Mouse (Mus musculus) MEL (cell line): ENCODE data around the gene Aldh1a2. TPM values are rescaled to one million over a fixed set of nuclear protein-coding genes. Genes with fewer than 3 reads are reported as not detected.

Experiments
- DNase-seq: peaks from one replicate; pipeline ENCODE4 v3.0.0; 2011; ENCODE audit warnings: low read depth, low spot score
- H3K27ac ChIP-seq: 2 replicates; pipeline ENCODE4 v1.5.1; 2012; ENCODE audit warnings: low read depth, mild to moderate bottlenecking, control low read depth, low read length, moderate library complexity; ENCODE audit not compliant: control insufficient read depth
- H3K27me3 ChIP-seq, 2 experiments: fragments of 150-350 bp in 1 of 2; sonication (generic) in 1 of 2; 2 replicates each; pipeline ENCODE4 v1.6.1; 2012; ENCODE audit warnings: low read length in 2 of 2, mild to moderate bottlenecking in 2 of 2, improper control_type of control experiment in 1 of 2, moderate library complexity in 1 of 2; ENCODE audit not compliant: insufficient read depth in 2 of 2, control insufficient read depth in 1 of 2
- H3K36me3 ChIP-seq, 2 experiments: 2 replicates each; pipeline ENCODE4 v1.6.1; 2012 to 2014; ENCODE audit warnings: low read length in 2 of 2, improper control_type of control experiment in 1 of 2, inconsistent platforms in 1 of 2, mild to moderate bottlenecking in 1 of 2; ENCODE audit not compliant: insufficient read depth in 2 of 2, control insufficient read depth in 1 of 2
- H3K4me1 ChIP-seq, 2 experiments: fragments of 150-350 bp in 1 of 2; sonication (generic) in 1 of 2; 2 replicates each; pipeline ENCODE4 v1.6.1; 2012; ENCODE audit warnings: low read length in 2 of 2, improper control_type of control experiment in 1 of 2, mild to moderate bottlenecking in 1 of 2; ENCODE audit not compliant: insufficient read depth in 2 of 2, control insufficient read depth in 1 of 2
- H3K4me3 ChIP-seq, 2 experiments: fragments of 150-350 bp in 1 of 2; sonication (generic) in 1 of 2; 2 replicates each; pipeline ENCODE4 v1.5.1; 2012; ENCODE audit warnings: low read depth in 2 of 2, low read length in 2 of 2, mild to moderate bottlenecking in 2 of 2, moderate library complexity in 2 of 2, control low read depth in 1 of 2, improper control_type of control experiment in 1 of 2; ENCODE audit not compliant: control insufficient read depth in 1 of 2, insufficient read depth in 1 of 2
- H3K79me2 ChIP-seq: 2 replicates; pipeline ENCODE4 v1.6.1; 2012; ENCODE audit warnings: mild to moderate bottlenecking, low read length, moderate library complexity; ENCODE audit not compliant: control insufficient read depth, poor library complexity, insufficient read depth
- H3K9ac ChIP-seq: 2 replicates; pipeline ENCODE4 v1.6.1; 2012; ENCODE audit warnings: low read depth, mild to moderate bottlenecking, control low read depth, low read length, moderate library complexity; ENCODE audit not compliant: control insufficient read depth, poor library complexity, severe bottlenecking
- H3K9me3 ChIP-seq: fragments of 150-350 bp; sonication (generic); replicated peaks from 2 replicates; pipeline ENCODE4 v1.6.1; 2012; ENCODE audit warnings: mild to moderate bottlenecking, low read length, improper control_type of control experiment, moderate library complexity; ENCODE audit not compliant: insufficient read depth
- BHLHE40 ChIP-seq: IDR thresholded peaks from 2 replicates; pipeline ENCODE4 v1.6.1; 2012; ENCODE audit warnings: low read depth, mild to moderate bottlenecking, inconsistent platforms, low read length, improper control_type of control experiment, borderline replicate concordance
- CTCF ChIP-seq, 3 experiments: IDR thresholded peaks in 2 of 3; conservative IDR thresholded peaks in 1 of 3; 2 replicates each; pipeline ENCODE4 v1.5.1; 2011 to 2012; ENCODE audit warnings: low read length in 3 of 3, low read depth in 2 of 3, mild to moderate bottlenecking in 2 of 3, improper control_type of control experiment in 1 of 3, inconsistent platforms in 1 of 3, mixed read lengths in 1 of 3, moderate library complexity in 1 of 3; ENCODE audit not compliant: control insufficient read depth in 1 of 3, insufficient read depth in 1 of 3, poor library complexity in 1 of 3, severe bottlenecking in 1 of 3
- EP300 ChIP-seq, 2 experiments: IDR thresholded peaks; 2 replicates each; pipeline ENCODE4 v1.6.1; 2011; ENCODE audit warnings: improper control_type of control experiment in 2 of 2, low read length in 2 of 2, low read depth in 1 of 2, mild to moderate bottlenecking in 1 of 2
- GATA1 ChIP-seq: IDR thresholded peaks from 2 replicates; pipeline ENCODE4 v1.6.1; 2011; ENCODE audit warnings: low read depth, low read length, improper control_type of control experiment
- HCFC1 ChIP-seq: IDR thresholded peaks from 2 replicates; pipeline ENCODE4 v1.6.1; 2012; ENCODE audit warnings: low read depth, mild to moderate bottlenecking, inconsistent platforms, low read length, improper control_type of control experiment, moderate library complexity
- KAT2A ChIP-seq: conservative IDR thresholded peaks from 2 replicates; pipeline ENCODE4 v1.6.1; 2012; ENCODE audit warnings: low read depth, low read length, improper control_type of control experiment, inconsistent platforms
- MEF2A ChIP-seq: IDR thresholded peaks from 2 replicates; pipeline ENCODE4 v1.6.1; 2014; ENCODE audit warnings: low read depth, mild to moderate bottlenecking, inconsistent platforms, low read length, improper control_type of control experiment; ENCODE audit not compliant: poor library complexity, insufficient replicate concordance, severe bottlenecking; ENCODE audit errors: extremely low read depth
- MYB ChIP-seq: IDR thresholded peaks from 2 replicates; pipeline ENCODE4 v1.6.1; 2011; ENCODE audit warnings: mild to moderate bottlenecking, low read depth, low read length, improper control_type of control experiment
- MYC ChIP-seq: IDR thresholded peaks from 2 replicates; pipeline ENCODE4 v1.6.1; 2011; ENCODE audit warnings: low read depth, mild to moderate bottlenecking, low read length, improper control_type of control experiment, moderate library complexity
- POLR2A ChIP-seq, 2 experiments: IDR thresholded peaks; 2 replicates each; pipeline ENCODE4 v1.6.1; 2011 to 2012; ENCODE audit warnings: low read length in 2 of 2, mild to moderate bottlenecking in 2 of 2, control low read depth in 1 of 2, improper control_type of control experiment in 1 of 2, low read depth in 1 of 2, moderate library complexity in 1 of 2; ENCODE audit not compliant: control insufficient read depth in 1 of 2, insufficient read depth in 1 of 2, poor library complexity in 1 of 2
- POLR2AphosphoS2 ChIP-seq: IDR thresholded peaks from 2 replicates; pipeline ENCODE4 v1.6.1; 2011; ENCODE audit warnings: low read length, improper control_type of control experiment
- RCOR1 ChIP-seq: IDR thresholded peaks from 2 replicates; pipeline ENCODE4 v1.6.1; 2012; ENCODE audit warnings: low read depth, mild to moderate bottlenecking, inconsistent platforms, low read length, improper control_type of control experiment
- SIN3A ChIP-seq: IDR thresholded peaks from 2 replicates; pipeline ENCODE4 v1.6.1; 2012; ENCODE audit warnings: low read length, improper control_type of control experiment, inconsistent platforms
- TBP ChIP-seq: IDR thresholded peaks from 2 replicates; pipeline ENCODE4 v1.8.0; 2011; ENCODE audit warnings: low read depth, low read length, improper control_type of control experiment
- UBTF ChIP-seq: IDR thresholded peaks from 2 replicates; pipeline ENCODE4 v1.6.1; 2012; ENCODE audit warnings: low read depth, mild to moderate bottlenecking, inconsistent platforms, low read length, improper control_type of control experiment, moderate library complexity, borderline replicate concordance; ENCODE audit not compliant: insufficient read depth
- ZC3H11A ChIP-seq: IDR thresholded peaks from 2 replicates; pipeline ENCODE4 v1.6.1; 2012; ENCODE audit warnings: low read depth, mild to moderate bottlenecking, inconsistent platforms, low read length, improper control_type of control experiment
- polyA plus RNA-seq, 2 experiments: library from polyadenylated mRNA; stranded (reverse) in 1 of 2; unstranded in 1 of 2; fragments of >175 nt in 1 of 2; fragments of >200 nt in 1 of 2; gene quantifications; 2 replicates each; pipeline versions ENCODE4 v1.2.1 to v1.2.4; 2012; ENCODE audit warnings: low replicate concordance in 2 of 2, low read depth in 1 of 2; ENCODE audit not compliant: insufficient read length in 2 of 2, insufficient read depth in 1 of 2, missing spikeins in 1 of 2
- total RNA-seq: library from RNA; depleted of rRNA; stranded (reverse); fragments of 300-350 nt; gene quantifications from 2 replicates; pipeline ENCODE4 v1.2.3, GENCODE M21; 2012

The Aldh1a2 gene
- total and polyA plus RNA-seq, 3 experiments: not detected

GRCm38 (mm10) chr9:71320246-71321155 lies 104.9 kb downstream of the Aldh1a2 start:
- no peaks in the 10 kb centered on the region for H3K9me3 ChIP-seq
- H3K27ac ChIP-seq: no peak overlapping the region
- peaks cover 12 to 19% of the 10 kb centered on the region in 2 experiments for H3K27me3 ChIP-seq
- no peak for TF ChIP-seq MYB
- TF ChIP-seq CTCF (IDR thresholded peaks at IDR 0.05 in 2 of 3, conservative IDR thresholded peaks at IDR 0.05 in 1 of 3; ENCODE audit: control insufficient read depth in 1 of 3, insufficient read depth in 1 of 3, low read depth in 2 of 3, low read length in 3 of 3, poor library complexity in 1 of 3, severe bottlenecking in 1 of 3): peak; percentile 38 to 49 (median 48)
- TF ChIP-seq RCOR1: no peak
- no peak overlapping the region for H3K9ac ChIP-seq
- 0 out of 4 replicates have a peak, but pooled peaks cover 0 to 2% of the 10 kb centered on the region in 2 experiments for H3K4me1 ChIP-seq
- DNase-seq: peak; percentile 53
- no peaks in the 10 kb centered on the region for H3K36me3 ChIP-seq
- H3K4me3 ChIP-seq: no peak overlapping the region
- H3K79me2 ChIP-seq: no peaks in the 10 kb centered on the region

GRCm38 (mm10) chr9:71321436-71321835 lies 105.8 kb downstream of the Aldh1a2 start:
- H3K36me3 ChIP-seq: no peaks in the 10 kb centered on the region
- H3K4me1 ChIP-seq: 0 out of 4 replicates have a peak, but pooled peaks cover 0 to 2% of the 10 kb centered on the region in 2 experiments
- no peak overlapping the region for H3K4me3 ChIP-seq
- no peak overlapping the region for H3K9ac ChIP-seq
- TF ChIP-seq KAT2A (no peak), GATA1 (no peak), POLR2A (IDR thresholded peaks at IDR 0.05; ENCODE audit: control insufficient read depth in 1 of 2, insufficient read depth in 1 of 2, low read depth in 1 of 2, low read length in 2 of 2, poor library complexity in 1 of 2) (no peak), HCFC1 (no peak), MEF2A (no peak), CTCF (IDR thresholded peaks at IDR 0.05 in 2 of 3, conservative IDR thresholded peaks at IDR 0.05 in 1 of 3; ENCODE audit: control insufficient read depth in 1 of 3, insufficient read depth in 1 of 3, low read depth in 2 of 3, low read length in 3 of 3, poor library complexity in 1 of 3, severe bottlenecking in 1 of 3) (no peak), RCOR1 (no peak), MYB (no peak), TBP (no peak), EP300 (IDR thresholded peaks at IDR 0.05; ENCODE audit: low read depth in 1 of 2, low read length in 2 of 2) (no peak), SIN3A (no peak), ZC3H11A (no peak), POLR2AphosphoS2 (no peak), UBTF (no peak), BHLHE40 (no peak), MYC (no peak)
- H3K27me3 ChIP-seq: peaks cover 12 to 24% of the 10 kb centered on the region in 2 experiments
- no peaks in the 10 kb centered on the region for H3K9me3 ChIP-seq
- no peak for DNase-seq
- H3K79me2 ChIP-seq: no peaks in the 10 kb centered on the region
- no peak overlapping the region for H3K27ac ChIP-seq
